21 mouse cellular contexts compared by ENCODE assay signal in the genomic region with DNA sequence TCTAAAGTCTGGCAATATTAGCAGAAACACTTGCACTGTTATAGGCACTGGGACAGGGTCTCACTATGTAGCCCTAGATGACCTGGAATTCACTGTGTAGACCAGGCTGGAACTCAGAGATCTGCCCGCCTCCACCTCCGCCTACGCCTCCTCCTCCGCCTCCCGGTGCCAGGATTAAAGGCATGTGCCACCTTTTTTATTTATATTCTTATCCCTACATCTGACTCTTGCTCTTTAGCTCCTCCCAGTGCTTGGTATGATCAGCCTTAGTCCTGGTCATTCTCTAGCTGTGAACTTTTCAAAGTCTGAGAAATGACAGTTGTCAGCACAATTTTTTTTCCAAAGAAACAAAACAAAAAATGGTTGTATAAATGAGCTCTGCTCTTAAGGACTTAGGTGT. TPM values are rescaled to one million over a fixed set of nuclear protein-coding genes. Genes with fewer than 3 reads are reported as not detected.
A peak's percentile ranks its signal among the peaks of the same experiment; 100 is the strongest.
DNase-seq lines count a peak whose midpoint lies in the region; ATAC-seq and TF ChIP-seq lines count a peak whose summit lies in the region.
"Had no signal": no experiment of that assay in that cellular context is flagged by ENCODE, and none has a peak within 500 bp of the region (broad histone marks: within the 10 kb centered on the region; RNA-seq: fewer than 3 reads in every experiment).

No protein-coding gene starts in this region.

- H3K27ac ChIP-seq in lung, postnatal 0 days (ENCODE audit: low read length), result no peak overlapping the region
- no peak overlapping the region for H3K27ac ChIP-seq in stomach, postnatal 0 days (replicated peaks)
- H3K27ac ChIP-seq in liver, postnatal 0 days (ENCODE audit: low read depth), result no peak overlapping the region
- H3K27ac ChIP-seq: embryonic facial prominence, embryonic 12.5 days; forebrain, embryonic 10.5 days; hindbrain, embryonic 15.5 days; liver, embryonic 13.5 days; midbrain, embryonic 15.5 days; stomach, embryonic 15.5 days had no signal

- H3K36me3 ChIP-seq in lung, postnatal 0 days (ENCODE audit: insufficient read depth, low read length), result no peaks in the 10 kb centered on the region
- H3K36me3 ChIP-seq in stomach, postnatal 0 days (ENCODE audit: control insufficient read depth, insufficient read depth, low read length), result no peaks in the 10 kb centered on the region
- H3K36me3 ChIP-seq in liver, postnatal 0 days (replicated peaks; ENCODE audit: insufficient read depth, low read length), result no peaks in the 10 kb centered on the region
- H3K36me3 ChIP-seq: embryonic facial prominence, embryonic 12.5 days; forebrain, embryonic 10.5 days; hindbrain, embryonic 15.5 days; liver, embryonic 13.5 days; midbrain, embryonic 15.5 days; stomach, embryonic 15.5 days had no signal

- ATAC-seq in lung, postnatal 0 days, result no peak
- ATAC-seq in stomach, postnatal 0 days (ENCODE audit: low FRiP score, low TSS enrichment), result no peak
- ATAC-seq in liver, postnatal 0 days, result no peak
- ATAC-seq: midbrain, embryonic 15.5 days had no signal

- no peaks in the 10 kb centered on the region for H3K9me3 ChIP-seq in lung, postnatal 0 days (ENCODE audit: low read length)
- no peaks in the 10 kb centered on the region for H3K9me3 ChIP-seq in stomach, postnatal 0 days (ENCODE audit: control insufficient read depth, low read length)
- no peaks in the 10 kb centered on the region for H3K9me3 ChIP-seq in liver, postnatal 0 days (ENCODE audit: low read length)
- H3K9me3 ChIP-seq: embryonic facial prominence, embryonic 12.5 days; forebrain, embryonic 10.5 days; hindbrain, embryonic 15.5 days; liver, embryonic 13.5 days; midbrain, embryonic 15.5 days; stomach, embryonic 15.5 days had no signal

- H3K9ac ChIP-seq in lung, postnatal 0 days (replicated peaks; ENCODE audit: low read depth), result no peak overlapping the region
- H3K9ac ChIP-seq in stomach, postnatal 0 days (ENCODE audit: low read length), result no peak overlapping the region
- no peak overlapping the region for H3K9ac ChIP-seq in liver, postnatal 0 days (replicated peaks)
- H3K9ac ChIP-seq: embryonic facial prominence, embryonic 12.5 days; hindbrain, embryonic 15.5 days; liver, embryonic 13.5 days; midbrain, embryonic 15.5 days; stomach, embryonic 15.5 days had no signal

- H3K27me3 ChIP-seq in lung, postnatal 0 days (replicated peaks; ENCODE audit: insufficient read depth, low read length), result no peaks in the 10 kb centered on the region
- H3K27me3 ChIP-seq in stomach, postnatal 0 days (ENCODE audit: control insufficient read depth, insufficient read depth, low read length), result no peaks in the 10 kb centered on the region
- H3K27me3 ChIP-seq in liver, postnatal 0 days (ENCODE audit: insufficient read depth, low read length), result no peaks in the 10 kb centered on the region
- H3K27me3 ChIP-seq: embryonic facial prominence, embryonic 12.5 days; hindbrain, embryonic 15.5 days; liver, embryonic 13.5 days; midbrain, embryonic 15.5 days; stomach, embryonic 15.5 days had no signal

- no peak overlapping the region for H3K4me3 ChIP-seq in lung, postnatal 0 days (ENCODE audit: low read depth, low read length)
- no peak overlapping the region for H3K4me3 ChIP-seq in stomach, postnatal 0 days (ENCODE audit: low read depth, low read length)
- H3K4me3 ChIP-seq in liver, postnatal 0 days (ENCODE audit: low read depth, low read length), result no peak overlapping the region
- H3K4me3 ChIP-seq: embryonic facial prominence, embryonic 12.5 days; forebrain, embryonic 10.5 days; hindbrain, embryonic 15.5 days; liver, embryonic 13.5 days; midbrain, embryonic 15.5 days; stomach, embryonic 15.5 days had no signal

- no peak overlapping the region for H3K4me2 ChIP-seq in lung, postnatal 0 days (replicated peaks; ENCODE audit: low read depth, low read length)
- no peak overlapping the region for H3K4me2 ChIP-seq in stomach, postnatal 0 days (replicated peaks; ENCODE audit: low read depth)
- H3K4me2 ChIP-seq in liver, postnatal 0 days (ENCODE audit: low read depth, low read length), result no peak overlapping the region
- H3K4me2 ChIP-seq: embryonic facial prominence, embryonic 12.5 days; hindbrain, embryonic 15.5 days; liver, embryonic 13.5 days; midbrain, embryonic 15.5 days; stomach, embryonic 15.5 days had no signal

- H3K4me1 ChIP-seq in lung, postnatal 0 days (ENCODE audit: insufficient read depth, low read depth, low read length), result no peaks in the 10 kb centered on the region
- no peaks in the 10 kb centered on the region for H3K4me1 ChIP-seq in stomach, postnatal 0 days (replicated peaks; ENCODE audit: control insufficient read depth, insufficient read depth)
- no peaks in the 10 kb centered on the region for H3K4me1 ChIP-seq in liver, postnatal 0 days (ENCODE audit: insufficient read depth)
- H3K4me1 ChIP-seq: embryonic facial prominence, embryonic 12.5 days; hindbrain, embryonic 15.5 days; liver, embryonic 13.5 days; stomach, embryonic 15.5 days had no signal

- no peak for TF ChIP-seq CTCF in lung, postnatal 0 days (IDR thresholded peaks at IDR 0.05)
- 0 out of 2 replicates have a peak, but pooled peaks have one; percentile 11 for TF ChIP-seq CTCF in stomach, postnatal 0 days (IDR thresholded peaks at IDR 0.05; ENCODE audit: low read depth)
- TF ChIP-seq CTCF in liver, postnatal 0 days (IDR thresholded peaks at IDR 0.05; ENCODE audit: low read depth), result no peak

- DNase-seq in gastrocnemius, adult 18-20 months (ENCODE audit: low spot score), result peak; percentile 23
- no peak for DNase-seq in gastrocnemius, postnatal 4 days (ENCODE audit: low spot score in 2 of 2)
- DNase-seq in lung, postnatal 10 days, result peak; percentile 40
- no peak for DNase-seq in lung, postnatal 0 days (ENCODE audit: low spot score)
- peak; percentile 47 to 49 for DNase-seq in cerebellum, postnatal 36 days
- DNase-seq in stomach, postnatal 0 days (ENCODE audit: low spot score), result no peak
- DNase-seq in liver, postnatal 0 days, result no peak
- DNase-seq: adrenal gland, postnatal 25 days; liver, embryonic 13.5 days; thymus, postnatal 36 days had no signal

- WGBS in lung, postnatal 0 days, result 59% methylated on average over 5 of the region's 5 CpGs
- 67% methylated on average over 5 of the region's 5 CpGs for WGBS in stomach, postnatal 0 days
- 91% methylated on average over 5 of the region's 5 CpGs for WGBS in liver, postnatal 0 days (ENCODE audit: insufficient replicate concordance)

- TF ChIP-seq EP300 in lung, postnatal 0 days (IDR thresholded peaks at IDR 0.05), result no peak
- no peak for TF ChIP-seq EP300 in stomach, postnatal 0 days (optimal IDR thresholded peaks at IDR 0.05)
- no peak for TF ChIP-seq EP300 in liver, postnatal 0 days (IDR thresholded peaks at IDR 0.05; ENCODE audit: low read depth)

RNA-seq across cellular contexts. Expression of a gene that starts 42.6 kb away (rescaled TPM):
- total RNA-seq in gastrocnemius, adult 18-20 months (2021), result under 1 TPM in 1 of 2 experiments, not detected in 1; 0.32 TPM
- total RNA-seq in gastrocnemius, postnatal 4 days (2021), result not detected
- polyA plus RNA-seq in lung, postnatal 0 days (2015; fragmentation: Nextera tagmentation; extraction: Ambion mirVana), result 0.94 and 1.8 TPM in 2 replicates
- 0.17 TPM in 1 of 2 replicates, not detected in the other for polyA plus RNA-seq in stomach, postnatal 0 days (2015; fragmentation: Nextera tagmentation; extraction: Ambion mirVana)
- polyA plus RNA-seq in liver, postnatal 0 days (2015; fragmentation: Nextera tagmentation; extraction: Ambion mirVana), result not detected in 2 replicates
- total RNA-seq: adrenal gland, postnatal 25 days; ES-E14; granulocyte monocyte progenitor cell, adult 5-6 weeks; left cerebral cortex, postnatal 36 days had no signal
- polyA plus RNA-seq: C2C12; embryonic facial prominence, embryonic 12.5 days; forebrain, embryonic 10.5 days; frontal cortex, adult 2 months; heart, postnatal 0 days; liver, embryonic 13.5 days; midbrain, embryonic 15.5 days; stomach, embryonic 15.5 days had no signal

Comparison
In these comparisons a context has a peak if more than half of its experiments do, and no peak if none do; other contexts are left out.
1. DNase-seq: peak in gastrocnemius, adult 18-20 months (single experiment), lung, postnatal 10 days (single experiment) and cerebellum, postnatal 36 days (2 of 2); none in gastrocnemius, postnatal 4 days (0 of 2), lung, postnatal 0 days (single experiment), stomach, postnatal 0 days (single experiment) and liver, postnatal 0 days (single experiment).